Mouse (Mus musculus): ENCODE measurements around the gene Rictor.

- TF ChIP-seq POLR2AphosphoS2 (IDR thresholded peaks at IDR 0.05; ENCODE audit: low read length) (no peak), CTCF (IDR thresholded peaks at IDR 0.05 in 2 of 3, conservative IDR thresholded peaks at IDR 0.05 in 1 of 3; ENCODE audit: control insufficient read depth in 1 of 3, insufficient read depth in 1 of 3, low read depth in 2 of 3, low read length in 3 of 3, poor library complexity in 1 of 3, severe bottlenecking in 1 of 3) (no peak), POLR2A (IDR thresholded peaks at IDR 0.05; ENCODE audit: control insufficient read depth in 1 of 2, insufficient read depth in 1 of 2, low read depth in 1 of 2, low read length in 2 of 2, poor library complexity in 1 of 2) (no peak), USF2 (IDR thresholded peaks at IDR 0.05; ENCODE audit: borderline replicate concordance in 1 of 2, insufficient read depth in 1 of 2, low read depth in 1 of 2, low read length in 2 of 2) (no peak), CHD1 (IDR thresholded peaks at IDR 0.05; ENCODE audit: low read depth, low read length) (no peak), CHD2 (IDR thresholded peaks at IDR 0.05; ENCODE audit: low read length) (no peak), MAX (IDR thresholded peaks at IDR 0.05; ENCODE audit: low read length) (no peak), SIN3A (IDR thresholded peaks at IDR 0.05; ENCODE audit: low read length) (no peak), EP300 (IDR thresholded peaks at IDR 0.05; ENCODE audit: low read depth in 1 of 2, low read length in 2 of 2) (no peak)
These were observed 141.7 kb downstream of the Rictor start for GRCm38 (mm10) chr15:6849851-6850250.
